12 mouse cellular contexts compared by ENCODE assay signal in genomic region chr12:76362303-76362676, GRCm38 (mm10). TPM values are rescaled to one million over a fixed set of nuclear protein-coding genes. Genes with fewer than 3 reads are reported as not detected.
DNase-seq lines count a peak whose midpoint lies in the region; ATAC-seq and TF ChIP-seq lines count a peak whose summit lies in the region.
"Had no signal": no experiment of that assay in that cellular context is flagged by ENCODE, and none has a peak within 500 bp of the region (broad histone marks: within the 10 kb centered on the region; RNA-seq: fewer than 3 reads in every experiment).

No protein-coding gene starts in this region.

- ATAC-seq in CD4-positive, CD25-positive, alpha-beta regulatory T cell, adult 4 months: peak; percentile 71
- ATAC-seq in hematopoietic stem cell, adult 5-6 weeks (replicated peaks in 1 of 2; ENCODE audit: insufficient read depth in 1 of 2, low FRiP score in 2 of 2, low TSS enrichment in 1 of 2, low read depth in 1 of 2, poor library complexity in 2 of 2, severe bottlenecking in 2 of 2): peak; percentile 22 to 45
- 0 out of 2 replicates have a peak, but pooled peaks have one; percentile 1 for ATAC-seq in megakaryocyte-erythroid progenitor cell, adult 5-6 weeks (replicated peaks; ENCODE audit: low FRiP score, low TSS enrichment, poor library complexity, severe bottlenecking)
- ATAC-seq in stomach, postnatal 0 days (ENCODE audit: low FRiP score, low TSS enrichment): no peak
- no peak for ATAC-seq in forebrain, embryonic 13.5 days
- ATAC-seq: forebrain, embryonic 16.5 days; hindbrain, embryonic 16.5 days had no signal

- no peak overlapping the region for H3K27ac ChIP-seq in stomach, postnatal 0 days (replicated peaks)
- no peak overlapping the region for H3K27ac ChIP-seq in forebrain, embryonic 13.5 days

- H3K4me3 ChIP-seq in stomach, postnatal 0 days (ENCODE audit: low read depth, low read length): no peak overlapping the region
- H3K4me3 ChIP-seq in forebrain, embryonic 13.5 days: no peak overlapping the region

- H3K9me3 ChIP-seq in stomach, postnatal 0 days (ENCODE audit: control insufficient read depth, low read length): no peaks in the 10 kb centered on the region
- no peaks in the 10 kb centered on the region for H3K9me3 ChIP-seq in forebrain, embryonic 13.5 days (replicated peaks)

- peak; percentile 29 for DNase-seq in A20 (ENCODE audit: low read depth, low spot score)
- no peak for DNase-seq in stomach, postnatal 0 days (ENCODE audit: low spot score)
- DNase-seq in urinary bladder, postnatal 4 days (ENCODE audit: low spot score in 2 of 2): no peak
- no peak for DNase-seq in adrenal gland, adult (ENCODE audit: inconsistent age in 2 of 2, low spot score in 1 of 2)
- DNase-seq: adrenal gland, postnatal 10 days; kidney, postnatal 14 days had no signal

- WGBS in stomach, postnatal 0 days: 77% methylated on average over 9 of the region's 9 CpGs
- WGBS in forebrain, embryonic 13.5 days: 90% methylated on average over 9 of the region's 9 CpGs

- no peaks in the 10 kb centered on the region for H3K36me3 ChIP-seq in stomach, postnatal 0 days (ENCODE audit: control insufficient read depth, insufficient read depth, low read length)
- peaks cover 3% of the 10 kb centered on the region; the same call in 1 of the 2 replicates for H3K36me3 ChIP-seq in forebrain, embryonic 13.5 days (ENCODE audit: poor library complexity, severe bottlenecking)

- no peak for TF ChIP-seq CTCF in stomach, postnatal 0 days (IDR thresholded peaks at IDR 0.05; ENCODE audit: low read depth)

- H3K9ac ChIP-seq in stomach, postnatal 0 days (ENCODE audit: low read length): no peak overlapping the region
- H3K9ac ChIP-seq in forebrain, embryonic 13.5 days: no peak overlapping the region

- H3K4me1 ChIP-seq in stomach, postnatal 0 days (replicated peaks; ENCODE audit: control insufficient read depth, insufficient read depth): no peaks in the 10 kb centered on the region
- H3K4me1 ChIP-seq in forebrain, embryonic 13.5 days: peaks cover 13% of the 10 kb centered on the region

- H3K4me2 ChIP-seq in stomach, postnatal 0 days (replicated peaks; ENCODE audit: low read depth): no peak overlapping the region
- no peak overlapping the region for H3K4me2 ChIP-seq in forebrain, embryonic 13.5 days

- TF ChIP-seq EP300 in stomach, postnatal 0 days (optimal IDR thresholded peaks at IDR 0.05): no peak

- no peaks in the 10 kb centered on the region for H3K27me3 ChIP-seq in stomach, postnatal 0 days (ENCODE audit: control insufficient read depth, insufficient read depth, low read length)
- H3K27me3 ChIP-seq in forebrain, embryonic 13.5 days: no peaks in the 10 kb centered on the region

RNA-seq across cellular contexts. Expression of gene Zbtb25, which starts 7.1 kb away (rescaled TPM):
- 10 to 100 TPM; 12.7 to 13.8 TPM for polyA plus RNA-seq in CD4-positive, CD25-positive, alpha-beta regulatory T cell, adult 4 months (2017; shearing (Covaris generic))
- total RNA-seq in hematopoietic stem cell, adult 5-6 weeks (2017): 18.4 and 22.9 TPM in 2 replicates
- total RNA-seq in megakaryocyte-erythroid progenitor cell, adult 5-6 weeks (2014; fragmentation: Nextera tagmentation): 22.0 and 22.1 TPM in 2 replicates
- 15.6 and 20.6 TPM in 2 replicates for total RNA-seq in megakaryocyte-erythroid progenitor cell, adult 5-6 weeks (2017)
- polyA plus RNA-seq in stomach, postnatal 0 days (2015; fragmentation: Nextera tagmentation; extraction: Ambion mirVana): 7.0 and 7.4 TPM in 2 replicates
- 18.4 and 18.5 TPM in 2 replicates for polyA plus RNA-seq in forebrain, embryonic 13.5 days (2015; fragmentation: Nextera tagmentation; extraction: Ambion mirVana)

RNA-seq across cellular contexts. Expression of gene Zbtb1, which starts 7.8 kb away (rescaled TPM):
- 10 to 100 TPM; 21.2 to 22.4 TPM for polyA plus RNA-seq in CD4-positive, CD25-positive, alpha-beta regulatory T cell, adult 4 months (2017; shearing (Covaris generic))
- total RNA-seq in hematopoietic stem cell, adult 5-6 weeks (2017): 20.6 and 25.0 TPM in 2 replicates
- 21.1 and 28.4 TPM in 2 replicates for total RNA-seq in megakaryocyte-erythroid progenitor cell, adult 5-6 weeks (2014; fragmentation: Nextera tagmentation)
- total RNA-seq in megakaryocyte-erythroid progenitor cell, adult 5-6 weeks (2017): 25.0 and 35.6 TPM in 2 replicates
- polyA plus RNA-seq in stomach, postnatal 0 days (2015; fragmentation: Nextera tagmentation; extraction: Ambion mirVana): 4.8 and 5.0 TPM in 2 replicates
- 5.5 and 5.6 TPM in 2 replicates for polyA plus RNA-seq in forebrain, embryonic 13.5 days (2015; fragmentation: Nextera tagmentation; extraction: Ambion mirVana)

RNA-seq across cellular contexts. Expression of gene Akap5, which starts 37.6 kb away (rescaled TPM):
- 1 to 10 TPM; 3.3 to 3.8 TPM for polyA plus RNA-seq in CD4-positive, CD25-positive, alpha-beta regulatory T cell, adult 4 months (2017; shearing (Covaris generic))
- 0.75 and 1.6 TPM in 2 replicates for total RNA-seq in hematopoietic stem cell, adult 5-6 weeks (2017)
- 1.2 and 2.6 TPM in 2 replicates for total RNA-seq in megakaryocyte-erythroid progenitor cell, adult 5-6 weeks (2014; fragmentation: Nextera tagmentation)
- total RNA-seq in megakaryocyte-erythroid progenitor cell, adult 5-6 weeks (2017): 2.1 and 4.8 TPM in 2 replicates
- 2.0 and 2.2 TPM in 2 replicates for polyA plus RNA-seq in stomach, postnatal 0 days (2015; fragmentation: Nextera tagmentation; extraction: Ambion mirVana)
- 4.5 and 5.3 TPM in 2 replicates for polyA plus RNA-seq in forebrain, embryonic 13.5 days (2015; fragmentation: Nextera tagmentation; extraction: Ambion mirVana)

RNA-seq across cellular contexts. Expression of gene Hspa2, which starts 41.7 kb away (rescaled TPM):
- 1 to 10 TPM; 3.8 to 6.2 TPM for polyA plus RNA-seq in CD4-positive, CD25-positive, alpha-beta regulatory T cell, adult 4 months (2017; shearing (Covaris generic))
- total RNA-seq in hematopoietic stem cell, adult 5-6 weeks (2017): 13.4 and 13.7 TPM in 2 replicates
- 2.3 and 2.8 TPM in 2 replicates for total RNA-seq in megakaryocyte-erythroid progenitor cell, adult 5-6 weeks (2014; fragmentation: Nextera tagmentation)
- 11.6 and 14.6 TPM in 2 replicates for total RNA-seq in megakaryocyte-erythroid progenitor cell, adult 5-6 weeks (2017)
- polyA plus RNA-seq in stomach, postnatal 0 days (2015; fragmentation: Nextera tagmentation; extraction: Ambion mirVana): 18.8 and 18.9 TPM in 2 replicates
- 4.9 and 5.2 TPM in 2 replicates for polyA plus RNA-seq in forebrain, embryonic 13.5 days (2015; fragmentation: Nextera tagmentation; extraction: Ambion mirVana)

RNA-seq across cellular contexts. Expression of gene Ppp1r36, which starts 55.0 kb away (rescaled TPM):
- not detected for polyA plus RNA-seq in CD4-positive, CD25-positive, alpha-beta regulatory T cell, adult 4 months (2017; shearing (Covaris generic))
- 0.94 and 2.5 TPM in 2 replicates for total RNA-seq in hematopoietic stem cell, adult 5-6 weeks (2017)
- total RNA-seq in megakaryocyte-erythroid progenitor cell, adult 5-6 weeks (2014; fragmentation: Nextera tagmentation): not detected in 2 replicates
- not detected in 2 replicates for total RNA-seq in megakaryocyte-erythroid progenitor cell, adult 5-6 weeks (2017)
- 3.5 and 4.9 TPM in 2 replicates for polyA plus RNA-seq in stomach, postnatal 0 days (2015; fragmentation: Nextera tagmentation; extraction: Ambion mirVana)
- polyA plus RNA-seq in forebrain, embryonic 13.5 days (2015; fragmentation: Nextera tagmentation; extraction: Ambion mirVana): 0.71 and 1.2 TPM in 2 replicates

Comparison
In these comparisons a context has a peak if more than half of its experiments do, and no peak if none do; other contexts are left out.
1. ATAC-seq: peak in CD4-positive, CD25-positive, alpha-beta regulatory T cell, adult 4 months (single experiment), hematopoietic stem cell, adult 5-6 weeks (2 of 2) and megakaryocyte-erythroid progenitor cell, adult 5-6 weeks (single experiment); none in stomach, postnatal 0 days (single experiment) and forebrain, embryonic 13.5 days (single experiment).